Mouse (Mus musculus): ENCODE data around the gene Tmem108. TPM values are rescaled to one million over a fixed set of nuclear protein-coding genes. Genes with fewer than 3 reads are reported as not detected.
A peak's percentile ranks its signal among the peaks of the same experiment; 100 is the strongest.

The Tmem108 gene
- total RNA-seq, 2 experiments from 2014 or later: 3.7 TPM

DNA sequence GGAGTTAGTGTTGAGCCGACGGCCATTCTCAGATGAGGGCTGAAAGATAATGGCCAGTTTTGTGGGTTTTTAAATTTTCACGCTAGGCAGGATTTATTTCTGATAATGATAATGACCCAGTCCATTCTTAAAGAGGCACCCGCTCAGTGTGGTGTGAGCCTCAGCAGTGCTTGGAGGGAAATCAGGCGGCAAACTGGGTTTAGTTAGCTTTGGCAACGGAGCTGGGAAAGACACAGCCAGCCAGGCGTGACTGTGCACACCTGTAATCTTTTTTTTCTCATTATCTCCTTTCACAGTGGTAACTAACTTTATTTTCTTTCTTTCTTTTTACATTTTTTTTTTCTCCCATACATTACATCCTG is 317.8 kb downstream of the Tmem108 start:
- DNase-seq: no peak

GRCm38 (mm10) chr9:103443121-103443823 is 318.4 kb downstream of the Tmem108 start:
- DNase-seq: peak; percentile 3 to 9

GRCm38 (mm10) chr9:103440597-103440996 is 321.0 kb downstream of the Tmem108 start:
- peak in 1 of 2 experiments; percentile 4 for DNase-seq

DNA sequence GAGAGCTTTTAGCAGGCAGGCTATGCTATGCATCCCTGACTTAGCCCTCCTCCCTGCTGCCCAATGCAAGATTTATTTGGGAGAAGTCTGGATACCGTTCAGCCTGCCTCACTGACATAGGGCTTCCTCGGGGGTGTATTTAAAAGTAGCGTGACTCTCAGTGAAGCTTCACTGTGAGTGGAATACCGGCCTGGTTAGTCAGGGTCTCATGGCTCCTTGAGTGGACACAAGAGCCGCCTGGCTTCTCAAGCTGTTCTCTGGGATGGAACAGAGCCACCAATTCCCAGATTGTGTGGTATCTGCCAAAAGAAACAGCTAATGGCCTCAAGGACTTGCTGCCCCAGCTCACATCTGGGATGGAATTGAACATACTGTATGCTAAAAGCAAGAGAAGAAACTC is 324.5 kb downstream of the Tmem108 start:
- no peak for DNase-seq

- peak in 1 of 2 experiments; percentile 7 for DNase-seq
These were observed 327.5 kb downstream of the Tmem108 start for GRCm38 (mm10) chr9:103434116-103434515.

Other genes starting within 250 kb of the Tmem108 start
- 1 to 10 TPM; 2.3 to 3.3 TPM for gene Nphp3, start 240.7 kb upstream of the Tmem108 start, total RNA-seq (2021)